ENCODE assay signal across 8 mouse cellular contexts in the genomic region with DNA sequence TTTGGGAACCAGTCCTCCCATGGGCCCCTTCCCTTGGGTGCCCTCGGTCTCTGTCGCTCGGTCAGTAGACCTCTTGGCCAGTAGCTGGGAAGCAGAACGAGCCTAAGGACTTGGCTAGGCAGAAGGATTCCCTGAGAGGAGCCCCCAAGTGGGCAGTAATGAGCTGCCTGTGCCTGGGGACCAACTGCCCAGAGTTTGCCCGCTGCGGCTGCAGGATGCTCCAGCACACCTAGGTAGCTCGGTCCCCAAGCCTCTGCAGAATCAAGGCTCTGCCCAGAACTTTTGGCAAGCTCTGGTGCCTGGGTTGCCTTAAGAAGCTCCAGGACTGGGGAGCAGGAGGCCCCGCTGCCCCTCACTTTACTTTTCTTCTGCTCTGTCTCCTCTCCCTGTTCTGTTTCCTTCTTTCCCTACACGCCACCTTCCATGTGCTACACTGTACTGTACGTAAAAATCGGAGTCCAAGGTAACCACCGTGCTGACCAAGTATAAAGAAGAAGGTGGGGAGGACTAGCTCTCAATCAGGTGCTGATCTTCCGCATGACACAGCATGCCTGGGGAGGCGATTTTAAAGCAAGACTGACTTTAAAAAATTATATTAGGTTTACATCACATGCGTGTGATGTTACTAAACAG. TPM values are rescaled to one million over a fixed set of nuclear protein-coding genes. Genes with fewer than 3 reads are reported as not detected.
DNase-seq lines count a peak whose midpoint lies in the region; ATAC-seq and TF ChIP-seq lines count a peak whose summit lies in the region.

No protein-coding gene starts in this region.

- peaks cover 44% of the 10 kb centered on the region for H3K27me3 ChIP-seq in heart, embryonic 13.5 days (replicated peaks)
- H3K27me3 ChIP-seq in forebrain, embryonic 14.5 days (replicated peaks; ENCODE audit: control insufficient read depth, insufficient read depth, low read length), result no peaks in the 10 kb centered on the region
- peaks cover 49% of the 10 kb centered on the region for H3K27me3 ChIP-seq in limb, embryonic 13.5 days
- H3K27me3 ChIP-seq in heart, adult 2 months (ENCODE audit: control insufficient read depth, insufficient read depth, low read length), result peaks cover 13% of the 10 kb centered on the region

- no peaks in the 10 kb centered on the region for H3K79me2 ChIP-seq in heart, adult 2 months (replicated peaks; ENCODE audit: control insufficient read depth, insufficient read depth, low read length)

- TF ChIP-seq CTCF in brain, embryonic 14.5 days (IDR thresholded peaks at IDR 0.05; ENCODE audit: borderline replicate concordance, extremely low read depth, insufficient read depth, insufficient read length), result no peak
- no peak for TF ChIP-seq CTCF in heart, adult 2 months (IDR thresholded peaks at IDR 0.05)

- H3K4me1 ChIP-seq in heart, embryonic 13.5 days, result peaks cover 11% of the 10 kb centered on the region
- peaks cover 5% of the 10 kb centered on the region; the same call in 1 of the 2 replicates for H3K4me1 ChIP-seq in forebrain, embryonic 14.5 days (ENCODE audit: control insufficient read depth, insufficient read depth, low read length)
- H3K4me1 ChIP-seq in limb, embryonic 13.5 days, result peaks cover 15% of the 10 kb centered on the region
- no peaks in the 10 kb centered on the region for H3K4me1 ChIP-seq in heart, adult 2 months (ENCODE audit: control insufficient read depth, insufficient read depth, low read length)

- DNase-seq in heart, postnatal 14 days, result no peak
- DNase-seq in brain, embryonic 14.5 days (ENCODE audit: low read depth), result peak; percentile 53
- peak; percentile 37 for DNase-seq in forebrain, embryonic 14.5 days (ENCODE audit: low spot score)
- peak; percentile 65 for DNase-seq in retina, embryonic 14.5 days (ENCODE audit: low spot score)
- no peak for DNase-seq in ovary, postnatal 36 days (ENCODE audit: low spot score)
- no peak for DNase-seq in heart, adult 2 months

- no peak for TF ChIP-seq POLR2A in brain, embryonic 14.5 days (IDR thresholded peaks at IDR 0.05; ENCODE audit: borderline replicate concordance, extremely low read depth, insufficient read depth, insufficient read length, poor library complexity, severe bottlenecking)
- no peak for TF ChIP-seq POLR2A in heart, adult 2 months (IDR thresholded peaks at IDR 0.05; ENCODE audit: insufficient read depth, low read depth, low read length)

- intact Hi-C loops in heart, postnatal 14 days (cut with DNase I), result no loop called here
- intact Hi-C loops in heart, adult 2 months (cut with DNase I), result no loop called here

- peak overlapping the region; percentile 77 for H3K9ac ChIP-seq in heart, embryonic 13.5 days
- H3K9ac ChIP-seq in forebrain, embryonic 14.5 days (ENCODE audit: low read length), result peak overlapping the region; percentile 68
- peak overlapping the region; percentile 65 for H3K9ac ChIP-seq in limb, embryonic 13.5 days
- no peak overlapping the region for H3K9ac ChIP-seq in heart, adult 2 months (ENCODE audit: low read depth, low read length)

- no peak for TF ChIP-seq EP300 in heart, adult 2 months (IDR thresholded peaks at IDR 0.05; ENCODE audit: insufficient read depth, low read depth, low read length)

- no peak for ATAC-seq in heart, embryonic 13.5 days (ENCODE audit: extremely low read depth, insufficient number of reproducible peaks, low FRiP score, low TSS enrichment)
- peak; percentile 63 for ATAC-seq in forebrain, embryonic 14.5 days
- no peak for ATAC-seq in limb, embryonic 13.5 days (ENCODE audit: low FRiP score, low read depth)

- WGBS in heart, embryonic 13.5 days, result 26% methylated on average over 15 of the region's 15 CpGs
- 19% methylated on average over 15 of the region's 15 CpGs for WGBS in forebrain, embryonic 14.5 days
- 17% methylated on average over 15 of the region's 15 CpGs for WGBS in limb, embryonic 13.5 days
- 27% methylated on average over 15 of the region's 15 CpGs for WGBS in heart, adult 2 months

- no peaks in the 10 kb centered on the region for H3K9me3 ChIP-seq in heart, embryonic 13.5 days
- H3K9me3 ChIP-seq in forebrain, embryonic 14.5 days (replicated peaks; ENCODE audit: control insufficient read depth, low read length), result no peaks in the 10 kb centered on the region
- no peaks in the 10 kb centered on the region for H3K9me3 ChIP-seq in limb, embryonic 13.5 days

- no peaks in the 10 kb centered on the region for H3K36me3 ChIP-seq in heart, embryonic 13.5 days
- H3K36me3 ChIP-seq in forebrain, embryonic 14.5 days (ENCODE audit: control insufficient read depth, insufficient read depth, low read length), result no peaks in the 10 kb centered on the region
- no peaks in the 10 kb centered on the region for H3K36me3 ChIP-seq in limb, embryonic 13.5 days
- no peaks in the 10 kb centered on the region for H3K36me3 ChIP-seq in heart, adult 2 months (ENCODE audit: control insufficient read depth, insufficient read depth, low read length)

- H3K4me2 ChIP-seq in heart, embryonic 13.5 days, result peak overlapping the region; percentile 99
- H3K4me2 ChIP-seq in forebrain, embryonic 14.5 days (ENCODE audit: low read length), result peak overlapping the region; percentile 98
- peak overlapping the region; percentile 93 for H3K4me2 ChIP-seq in limb, embryonic 13.5 days (replicated peaks)

- no peak overlapping the region for H3K27ac ChIP-seq in heart, embryonic 13.5 days (replicated peaks)
- H3K27ac ChIP-seq in forebrain, embryonic 14.5 days (ENCODE audit: low read depth, low read length), result no peak overlapping the region
- no peak overlapping the region for H3K27ac ChIP-seq in limb, embryonic 13.5 days
- no peak overlapping the region for H3K27ac ChIP-seq in heart, adult 2 months

- H3K4me3 ChIP-seq in heart, embryonic 13.5 days, result peak overlapping the region; percentile 68
- H3K4me3 ChIP-seq in forebrain, embryonic 14.5 days (ENCODE audit: low read depth, low read length), result peak overlapping the region; percentile 58
- H3K4me3 ChIP-seq in limb, embryonic 13.5 days, result peak overlapping the region; percentile 55
- H3K4me3 ChIP-seq in heart, adult 2 months, result no peak overlapping the region

RNA-seq across cellular contexts. Expression of gene Pde4b, which starts 1.0 kb away (rescaled TPM):
- 19.0 and 19.1 TPM in 2 replicates for polyA plus RNA-seq in heart, embryonic 13.5 days (2015; fragmentation: Nextera tagmentation; extraction: Ambion mirVana)
- total RNA-seq in heart, postnatal 14 days (2021), result 10 to 100 TPM; 45.3 to 46.5 TPM
- polyA plus RNA-seq in brain, embryonic 14.5 days (2012; rRNA removed), result 26.7 and 35.0 TPM in 2 replicates
- 30.8 and 36.2 TPM in 2 replicates for polyA plus RNA-seq in forebrain, embryonic 14.5 days (2014; fragmentation: Nextera tagmentation; extraction: Ambion mirVana)
- polyA plus RNA-seq in limb, embryonic 13.5 days (2015; fragmentation: Nextera tagmentation; extraction: Ambion mirVana), result 14.8 and 16.2 TPM in 2 replicates
- total RNA-seq in heart, adult 2 months (2021), result 10 to 100 TPM; 28.2 to 29.4 TPM
- 16.3 and 29.7 TPM in 2 replicates for polyA plus RNA-seq in heart, adult 2 months (2012; rRNA removed)

Comparison
In these comparisons a context has a peak if more than half of its experiments do, and no peak if none do; other contexts are left out.
1. DNase-seq: peak in brain, embryonic 14.5 days (single experiment), forebrain, embryonic 14.5 days (single experiment) and retina, embryonic 14.5 days (single experiment); none in heart, postnatal 14 days (0 of 2), ovary, postnatal 36 days (single experiment) and heart, adult 2 months (0 of 2).
2. Peak in every context shown above with its lines, with median percentiles within 50 percentile points of each other: H3K4me2 ChIP-seq.